Comparison of ENCODE assay signal across 21 mouse cellular contexts in genomic region chr6:72007411-72008212, GRCm38 (mm10).
A peak's percentile ranks its signal among the peaks of the same experiment; 100 is the strongest.
DNase-seq lines count a peak whose midpoint lies in the region; TF ChIP-seq lines count a peak whose summit lies in the region.
"Had no signal": no experiment of that assay in that cellular context is flagged by ENCODE, and none has a peak within 500 bp of the region (broad histone marks: within the 10 kb centered on the region; RNA-seq: fewer than 3 reads in every experiment).

No protein-coding gene starts in this region.

- no peaks in the 10 kb centered on the region for H3K27me3 ChIP-seq in C2C12 (ENCODE audit: control insufficient read depth, insufficient read depth, insufficient read length)
- no peaks in the 10 kb centered on the region for H3K27me3 ChIP-seq in myocyte (ENCODE audit: control insufficient read depth, insufficient read depth, insufficient read length)
- H3K27me3 ChIP-seq: embryonic facial prominence, embryonic 12.5 days; embryonic facial prominence, embryonic 15.5 days; hindbrain, embryonic 12.5 days; hindbrain, embryonic 15.5 days; Patski had no signal

- no peak for TF ChIP-seq CTCF in C2C12 (IDR thresholded peaks at IDR 0.05; ENCODE audit: control insufficient read depth, insufficient read depth, insufficient read length)

- peak; percentile 68 for DNase-seq in heart, adult 11 months
- DNase-seq in heart, adult 8-10 months (ENCODE audit: low spot score), result no peak
- no peak for DNase-seq in liver
- no peak for DNase-seq in embryo, embryonic 11 days
- DNase-seq: adrenal gland, postnatal 14 days; B cell, adult 2 months; cerebellum, adult 11-12 months; cerebellum, adult 8-10 months; cerebellum, postnatal 14 days; forebrain, postnatal 0 days; gastrocnemius, postnatal 25 days; heart, adult 2 months; kidney, adult 2 months had no signal

- H3K4me3 ChIP-seq in C2C12 (ENCODE audit: insufficient read depth, poor library complexity, severe bottlenecking), result no peak overlapping the region
- H3K4me3 ChIP-seq in myocyte, result no peak overlapping the region
- H3K4me3 ChIP-seq: embryonic facial prominence, embryonic 12.5 days; embryonic facial prominence, embryonic 15.5 days; heart, adult 2 months; hindbrain, embryonic 12.5 days; hindbrain, embryonic 15.5 days had no signal

- H3ac ChIP-seq in C2C12 (ENCODE audit: control insufficient read depth, insufficient read length, low read depth) (no peak overlapping the region), myocyte (ENCODE audit: control insufficient read depth, insufficient read length) (no peak overlapping the region)

- H3K79me2 ChIP-seq in C2C12 (ENCODE audit: control insufficient read depth, insufficient read depth), result no peaks in the 10 kb centered on the region
- no peaks in the 10 kb centered on the region for H3K79me2 ChIP-seq in myocyte (ENCODE audit: control insufficient read depth, insufficient read depth)

- H3K36me3 ChIP-seq in C2C12 (ENCODE audit: control insufficient read depth, insufficient read depth) (no peaks in the 10 kb centered on the region), myocyte (ENCODE audit: control insufficient read depth, insufficient read depth) (no peaks in the 10 kb centered on the region)
- H3K36me3 ChIP-seq: embryonic facial prominence, embryonic 12.5 days; embryonic facial prominence, embryonic 15.5 days; hindbrain, embryonic 12.5 days; hindbrain, embryonic 15.5 days had no signal

- no peak for TF ChIP-seq POLR2A in myocyte (IDR thresholded peaks at IDR 0.05; ENCODE audit: insufficient read length, low read depth)

- H3K79me3 ChIP-seq in C2C12 (ENCODE audit: low read depth), result no peaks in the 10 kb centered on the region

- H3K4me2 ChIP-seq in myocyte (ENCODE audit: low read depth), result peak overlapping the region; percentile 28
- H3K4me2 ChIP-seq: embryonic facial prominence, embryonic 12.5 days; embryonic facial prominence, embryonic 15.5 days; heart, embryonic 11.5 days; hindbrain, embryonic 12.5 days; hindbrain, embryonic 15.5 days had no signal

TF ChIP-seq in C2C12, 6 proteins besides CTCF, POLR2A, EP300 and RAD21:
- TF ChIP-seq CEBPB (IDR thresholded peaks at IDR 0.05; ENCODE audit: low read depth) (peak; percentile 93), USF1 (IDR thresholded peaks at IDR 0.05; ENCODE audit: low read depth) (no peak), FOSL1 (IDR thresholded peaks at IDR 0.05; ENCODE audit: insufficient read depth, low read length, poor library complexity, severe bottlenecking) (peak; percentile 8)

TF ChIP-seq in myocyte, 11 proteins besides CTCF, POLR2A, EP300 and RAD21:
- peak; percentile 84 for TF ChIP-seq CEBPB (IDR thresholded peaks at IDR 0.05; ENCODE audit: insufficient read depth, poor library complexity, severe bottlenecking)
- no peak for TF ChIP-seq SRF (IDR thresholded peaks at IDR 0.05; ENCODE audit: control insufficient read depth, insufficient read length, low read depth)
